Mouse (Mus musculus) kidney, postnatal 25 days (tissue): Measurements from ENCODE around the gene Gm19935.

Source experiments
- DNase-seq, 2 experiments: peaks; one replicate each; pipeline ENCODE4 v3.0.0; 2021; ENCODE audit warnings: mixed read lengths in 2 of 2

The Gm19935 gene

DNA sequence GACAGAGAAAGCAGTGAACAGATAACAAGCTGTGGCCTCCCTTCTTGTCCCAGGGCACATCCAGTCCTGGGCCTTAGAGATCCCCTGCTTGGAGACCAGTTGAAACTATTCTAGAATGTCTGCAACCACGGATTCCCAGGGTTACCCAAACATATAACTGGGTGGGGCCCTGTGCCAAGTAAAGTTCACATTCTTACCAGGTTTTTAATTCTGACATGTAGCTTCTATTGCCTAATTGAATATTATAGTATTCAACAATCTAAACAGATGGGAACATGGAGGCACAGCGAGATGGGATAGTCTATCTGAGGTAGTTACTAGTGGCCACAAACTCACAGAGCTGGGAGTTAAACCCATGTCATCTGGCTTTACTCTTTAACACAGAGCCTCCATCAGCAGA is at the start of gene Gm19935:
TSS of gene Gm19935 (minus strand) at position 101 of the 400 bp plus-strand sequence.
- no peak for DNase-seq

DNA sequence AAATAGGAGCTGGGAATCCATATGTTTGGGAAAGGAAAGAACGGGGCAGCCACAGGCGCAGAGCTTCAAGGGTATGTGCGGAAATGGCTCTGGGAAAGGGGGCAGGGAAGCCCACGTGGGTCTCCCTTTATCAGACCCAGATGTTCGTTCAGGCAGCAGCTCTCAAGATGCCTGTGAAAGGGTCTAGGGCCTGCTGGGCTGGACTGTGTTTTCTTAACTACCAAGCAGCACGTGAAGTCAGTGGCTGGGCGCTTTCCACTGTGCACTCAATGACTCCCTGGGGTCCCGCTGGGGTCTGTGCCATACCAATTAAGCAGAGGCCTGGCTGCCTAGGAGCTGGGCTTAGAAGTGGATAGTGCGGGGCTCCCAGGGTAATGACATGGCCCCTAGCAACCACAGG is 44.8 kb upstream of the Gm19935 start:
- no peak for DNase-seq

DNA sequence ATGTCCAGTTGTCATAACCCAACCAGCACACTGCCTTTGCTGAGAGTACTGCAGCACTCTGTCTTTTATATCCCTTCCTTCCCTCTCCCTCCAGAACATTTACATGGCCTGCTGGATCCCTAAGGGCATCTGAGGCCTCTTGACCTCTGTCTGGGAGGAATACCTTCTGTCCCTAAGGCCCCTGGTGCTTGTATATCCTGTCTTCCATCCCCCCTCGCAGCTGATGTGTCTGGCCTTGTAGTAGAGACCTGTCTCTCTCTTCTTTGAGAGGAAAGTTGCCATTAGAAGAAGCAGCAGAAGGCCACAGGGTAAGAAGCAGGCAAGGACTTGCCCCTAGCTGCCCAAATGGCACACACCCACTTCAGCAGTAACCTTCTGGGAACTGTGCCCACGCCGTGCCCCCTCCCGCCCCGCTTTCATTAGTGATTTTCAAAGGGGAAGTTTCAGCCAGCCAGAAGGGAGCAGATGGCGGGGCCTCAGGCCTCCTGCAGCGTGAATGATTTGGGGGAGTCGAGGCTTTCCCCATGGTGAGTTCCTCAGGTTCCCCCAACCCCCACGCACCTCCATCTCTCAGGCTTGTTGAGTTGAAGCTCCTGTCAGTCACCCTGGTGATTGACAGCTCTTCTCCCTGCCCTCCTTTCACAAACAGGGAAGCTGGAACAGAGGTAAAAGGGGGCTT is 44.2 kb upstream of the Gm19935 start:
- no peak for DNase-seq

DNA sequence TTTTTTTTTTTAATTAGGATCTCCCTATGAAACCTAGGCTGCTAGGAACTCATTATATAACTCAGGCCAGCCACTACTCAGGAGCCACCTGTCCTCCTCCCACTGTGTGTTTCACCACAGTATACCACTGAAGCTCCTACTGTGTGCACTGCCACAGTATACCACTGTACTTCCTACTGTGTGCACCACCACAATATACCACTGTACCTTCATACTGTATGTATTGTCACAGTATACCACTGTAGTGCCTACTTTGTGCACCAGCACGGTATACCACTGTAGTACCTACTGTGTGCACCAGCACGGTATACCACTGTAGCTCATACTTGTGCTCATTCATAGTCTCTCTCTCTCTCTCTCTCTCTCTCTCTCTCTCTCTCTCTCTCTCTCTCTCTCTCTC is 40.9 kb upstream of the Gm19935 start:
- no peak for DNase-seq

DNA sequence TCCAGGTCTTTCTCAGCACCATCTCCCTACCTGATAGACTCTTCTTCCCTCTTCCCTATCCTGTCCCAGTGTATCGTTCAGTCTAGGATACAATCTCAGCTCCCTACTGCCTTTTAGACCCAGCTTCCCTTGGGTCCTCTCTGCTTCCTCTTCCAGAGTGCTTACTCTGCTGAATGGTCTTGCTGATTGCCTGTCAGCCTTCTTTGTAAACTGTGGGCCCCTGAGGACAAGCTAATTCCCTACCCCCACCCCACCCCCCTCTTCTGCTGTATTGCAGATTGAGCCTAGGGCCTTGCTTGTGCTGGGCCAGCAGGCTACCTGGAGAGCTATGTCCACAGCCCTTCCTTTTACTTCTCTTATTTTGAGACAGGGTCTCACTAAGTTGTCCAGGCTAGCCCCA is 39.8 kb upstream of the Gm19935 start:
- no peak for DNase-seq

DNA sequence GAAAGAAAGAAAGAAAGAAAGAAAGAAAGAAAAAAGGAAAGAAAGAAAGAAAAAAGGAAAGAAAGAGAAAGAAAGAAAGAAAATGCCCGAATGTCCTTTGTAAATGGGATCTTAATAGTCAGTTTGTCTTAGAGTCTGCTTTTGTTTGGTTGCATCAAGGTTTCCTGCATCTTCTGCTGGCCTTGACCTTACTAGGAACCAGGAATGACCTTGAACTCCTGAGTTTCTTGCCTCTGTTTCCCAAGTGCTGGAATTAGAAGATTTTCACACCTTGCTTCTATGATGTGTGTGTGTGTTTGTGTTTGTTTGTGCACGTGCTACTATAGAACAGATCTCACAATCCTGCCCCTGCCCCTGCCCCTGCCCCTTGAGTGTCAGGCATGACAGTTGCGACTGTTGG is 39.0 kb upstream of the Gm19935 start:
- DNase-seq, result no peak

DNA sequence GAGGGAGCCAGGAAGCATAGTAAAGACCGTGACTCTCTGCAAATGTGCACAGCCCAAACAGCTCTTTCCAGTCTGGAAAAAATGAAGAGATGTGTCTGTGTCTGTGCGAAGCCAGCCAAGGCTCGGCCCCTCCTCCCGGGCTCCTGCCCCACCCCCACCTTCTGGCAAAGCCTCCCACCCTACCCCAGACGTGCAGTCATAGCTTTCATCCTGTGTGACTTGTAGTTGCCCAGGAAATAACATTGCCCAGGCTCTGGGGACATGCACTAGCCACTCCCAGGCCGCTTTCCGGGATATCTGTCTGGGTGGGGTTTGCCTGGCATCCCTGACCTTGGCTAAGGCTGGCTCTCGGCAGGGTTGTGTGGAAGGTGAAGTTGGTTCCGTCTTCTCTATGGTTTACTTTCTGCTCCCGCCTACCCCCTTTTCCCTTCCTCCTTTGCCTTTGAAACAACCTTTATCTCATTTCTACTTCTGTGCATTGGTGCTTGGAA is 37.5 kb upstream of the Gm19935 start:
- DNase-seq, result no peak

DNA sequence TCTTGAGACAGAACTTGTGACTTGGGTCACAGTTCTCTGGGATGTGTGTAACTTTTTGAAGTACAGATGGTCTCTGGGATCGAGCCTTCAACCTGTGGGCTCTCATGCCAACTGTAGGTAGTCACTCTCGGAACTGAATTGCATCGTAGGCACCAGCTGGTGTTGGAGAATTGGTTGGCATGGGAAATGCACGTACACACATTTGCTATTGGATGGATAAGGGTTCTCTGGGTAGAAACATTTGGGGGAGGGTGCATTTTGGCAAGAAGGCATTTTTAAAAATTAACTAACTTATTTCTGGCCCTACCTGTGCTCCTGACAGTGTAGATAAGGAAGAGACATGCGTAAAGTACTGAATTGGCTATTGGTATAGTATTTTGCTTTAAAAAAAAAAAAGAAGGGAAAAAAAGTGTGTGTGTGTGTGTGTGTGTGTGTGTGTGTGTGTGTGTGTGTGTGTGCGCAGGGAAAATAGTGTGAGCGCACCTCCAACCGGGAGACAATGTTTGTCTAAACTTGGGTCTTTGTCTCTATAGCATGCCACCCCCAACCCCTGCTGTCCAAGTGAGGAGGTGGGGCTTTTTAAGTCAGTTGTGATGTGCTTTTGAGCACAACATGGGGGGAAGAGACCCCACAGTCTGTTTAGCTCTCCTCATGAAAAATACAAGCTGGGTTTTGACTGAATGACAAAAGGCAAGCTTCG is 36.9 kb upstream of the Gm19935 start:
- no peak for DNase-seq

DNA sequence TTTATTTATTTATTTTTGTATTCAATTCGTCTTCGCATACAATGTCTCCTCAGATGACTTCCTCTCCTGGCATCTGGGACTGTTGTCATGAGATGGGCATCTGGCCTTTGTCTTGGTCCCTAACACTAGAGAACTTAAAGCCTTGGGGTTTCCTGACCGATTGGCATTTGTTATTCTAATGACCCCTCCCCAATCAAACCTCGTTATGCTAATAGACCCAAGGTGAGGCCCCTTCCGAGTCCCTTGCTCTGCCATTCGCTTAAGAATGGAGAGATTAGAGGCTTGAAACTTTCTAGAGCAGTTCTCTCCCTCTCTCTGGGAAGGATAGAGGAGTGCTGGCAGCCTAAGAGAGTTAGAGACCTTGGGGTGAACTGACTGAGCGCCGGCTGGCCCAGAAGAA is 34.4 kb upstream of the Gm19935 start:
- no peak for DNase-seq

DNA sequence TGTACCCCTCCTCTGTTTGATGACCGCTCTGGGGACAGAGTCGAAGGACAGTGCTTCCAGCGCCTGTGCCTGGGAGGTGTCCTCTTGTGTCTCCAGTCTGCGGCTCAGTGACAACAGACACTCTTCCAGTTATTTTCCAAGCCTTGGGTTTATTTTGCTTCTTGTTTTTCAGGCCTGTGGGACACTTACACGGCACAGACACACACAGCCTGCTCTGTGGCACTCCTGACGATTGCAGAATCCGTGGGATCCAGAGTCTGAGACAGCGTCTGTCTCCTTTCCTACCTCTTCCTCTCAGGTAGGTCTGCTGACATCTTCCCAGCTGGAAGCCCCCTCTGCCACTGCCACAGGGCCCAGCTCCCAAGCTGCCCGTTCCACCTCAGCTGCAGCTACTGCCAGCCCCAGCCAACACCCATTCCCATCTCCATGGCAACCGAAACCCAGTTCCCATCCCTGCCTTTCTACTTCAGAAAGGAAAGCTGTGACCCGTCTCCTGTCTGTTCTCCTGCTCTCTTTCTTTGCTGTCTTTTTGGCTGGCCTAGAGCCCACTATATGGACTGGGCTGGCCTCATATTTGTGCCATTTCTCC is 32.4 kb upstream of the Gm19935 start:
- no peak for DNase-seq

DNA sequence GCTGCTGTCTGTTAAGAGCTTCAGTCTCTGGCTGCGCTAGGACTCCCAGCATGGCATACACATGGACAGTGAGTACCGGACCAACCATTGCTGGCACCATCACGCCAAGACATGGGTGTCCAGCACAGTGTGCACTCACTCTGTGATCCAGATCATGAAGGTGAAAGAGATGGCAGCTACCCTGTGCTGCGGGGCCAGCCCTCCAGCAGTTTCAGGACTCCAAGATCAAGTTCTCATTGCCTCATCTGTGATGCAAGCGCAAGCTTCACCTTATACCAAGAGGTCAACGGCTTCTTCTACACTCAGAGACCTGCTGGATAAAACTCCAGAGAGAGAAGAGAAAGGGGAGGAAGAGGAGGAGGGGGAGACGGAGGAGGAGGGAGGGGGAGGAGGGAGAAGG is 30.8 kb upstream of the Gm19935 start:
- no peak for DNase-seq

DNA sequence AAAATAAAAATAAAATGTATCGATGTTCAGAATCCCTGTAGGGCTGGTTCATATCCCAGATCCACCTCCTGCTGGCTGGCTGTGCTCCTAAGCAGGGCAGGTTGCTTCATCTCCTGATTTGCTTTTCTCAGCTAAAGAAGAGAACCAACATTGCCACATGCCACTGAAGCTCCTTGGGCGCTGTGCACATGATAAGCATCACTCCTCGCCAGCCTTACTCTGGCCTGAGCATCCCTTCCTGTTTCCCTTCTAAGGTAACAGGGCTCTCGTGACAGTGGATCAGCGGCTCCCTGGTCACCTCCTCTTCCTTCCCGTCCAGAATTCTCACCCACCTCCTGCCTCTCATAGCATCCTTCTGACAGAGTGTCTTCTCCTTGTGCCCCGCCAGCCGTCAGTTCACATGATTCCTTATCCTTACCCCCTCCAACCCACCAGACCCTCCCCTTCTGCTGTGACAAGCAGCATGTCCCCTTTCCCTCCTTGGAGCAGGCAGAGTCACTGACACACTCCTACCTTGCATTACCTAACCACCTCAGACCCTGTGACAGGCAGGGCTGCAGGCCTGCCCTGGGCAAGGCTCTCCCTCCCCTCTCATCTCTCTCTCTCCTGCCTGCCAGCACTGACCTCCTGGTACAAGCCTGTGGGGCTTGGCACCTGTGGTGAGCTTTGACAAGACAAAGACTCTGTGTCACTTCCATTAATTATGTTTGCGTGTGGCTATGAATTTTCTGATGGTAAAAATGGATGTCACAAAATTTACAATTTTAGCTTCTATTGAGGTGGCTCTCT is 27.2 kb upstream of the Gm19935 start:
- DNase-seq, result no peak

DNA sequence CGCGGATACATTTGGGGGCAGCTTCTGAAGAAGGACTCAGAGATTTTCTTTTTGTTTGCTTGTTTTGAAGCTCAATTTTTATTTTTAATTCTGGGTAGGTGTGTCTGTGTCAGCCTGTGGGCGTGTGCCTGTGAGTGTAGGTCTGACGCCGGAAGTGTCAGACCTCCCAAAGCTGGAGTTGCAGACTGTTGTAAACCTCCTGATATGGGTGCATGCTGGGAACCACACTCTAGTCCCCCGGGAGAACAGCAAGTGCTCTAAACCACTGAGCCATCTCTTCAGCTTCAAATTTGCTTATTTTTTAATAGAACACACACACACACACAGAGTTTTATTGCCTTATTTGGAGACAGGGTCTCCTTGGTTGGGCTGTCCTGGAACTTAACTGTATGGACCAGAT is 25.9 kb upstream of the Gm19935 start:
- no peak for DNase-seq

DNA sequence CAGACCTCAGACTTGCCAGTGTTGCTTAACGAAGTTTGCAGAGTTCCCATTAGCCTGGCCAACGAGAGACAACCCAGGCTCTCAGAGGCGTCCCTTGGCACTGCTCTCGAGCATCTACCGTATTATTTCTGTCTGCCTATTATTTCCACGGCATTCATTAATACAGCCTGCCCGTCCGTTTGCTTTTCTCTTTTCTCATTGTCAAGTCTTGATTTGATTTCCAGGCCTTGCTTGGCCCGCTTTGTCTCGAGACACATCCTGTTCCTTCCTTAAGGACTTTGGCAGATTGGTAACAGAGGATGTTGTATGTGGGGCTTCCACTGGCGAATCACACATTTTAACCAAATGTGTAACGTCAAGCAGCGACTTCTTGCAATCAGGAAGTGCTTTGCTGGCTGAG is 24.1 kb upstream of the Gm19935 start:
- DNase-seq, result no peak

DNA sequence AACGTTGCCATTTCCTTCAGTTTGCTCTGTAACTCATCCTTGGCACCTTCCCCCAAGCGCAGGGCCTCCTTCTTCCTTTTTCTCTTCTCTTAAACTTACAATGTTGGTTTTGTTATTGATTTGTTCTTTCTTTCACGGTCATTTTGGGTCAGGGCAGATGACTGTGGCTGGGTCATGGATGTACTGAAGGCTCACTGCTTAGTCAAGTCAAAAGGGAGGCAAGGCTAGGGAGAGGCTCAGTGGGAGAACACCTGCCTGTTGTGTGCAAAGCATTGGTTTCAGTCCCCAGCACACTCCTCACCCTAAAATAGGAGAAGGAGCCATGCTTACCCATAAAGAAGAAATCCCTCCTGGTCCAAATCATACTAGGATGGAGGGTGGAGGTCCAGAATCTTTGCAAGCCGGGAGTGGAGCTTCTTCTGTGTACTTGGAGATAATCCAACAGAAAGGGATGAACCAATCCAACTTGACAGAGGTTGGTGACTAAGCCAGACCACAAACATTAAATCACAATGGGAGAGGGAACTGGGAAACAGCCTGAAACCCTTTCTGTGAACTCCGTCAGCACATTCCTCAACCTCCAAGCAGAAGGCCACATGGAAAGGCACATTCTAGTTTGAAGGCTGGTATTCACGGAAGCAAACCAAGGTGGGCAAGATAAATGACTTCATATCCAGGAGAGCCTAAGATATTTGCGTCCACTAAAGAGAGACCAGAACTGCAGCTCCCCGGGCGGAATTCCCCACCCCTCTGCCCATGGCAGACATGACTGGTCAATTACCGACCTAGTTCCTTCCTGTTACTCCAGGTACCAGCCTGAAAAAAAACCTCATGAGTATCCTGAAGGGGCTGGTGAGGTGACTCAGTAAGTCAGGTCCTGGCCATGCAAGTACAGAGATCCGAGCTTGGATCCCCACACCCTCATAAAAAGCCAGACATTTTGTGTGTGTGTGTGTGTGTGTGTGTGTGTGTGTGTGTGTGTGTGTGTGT is 22.8 kb upstream of the Gm19935 start:
- DNase-seq, result no peak

DNA sequence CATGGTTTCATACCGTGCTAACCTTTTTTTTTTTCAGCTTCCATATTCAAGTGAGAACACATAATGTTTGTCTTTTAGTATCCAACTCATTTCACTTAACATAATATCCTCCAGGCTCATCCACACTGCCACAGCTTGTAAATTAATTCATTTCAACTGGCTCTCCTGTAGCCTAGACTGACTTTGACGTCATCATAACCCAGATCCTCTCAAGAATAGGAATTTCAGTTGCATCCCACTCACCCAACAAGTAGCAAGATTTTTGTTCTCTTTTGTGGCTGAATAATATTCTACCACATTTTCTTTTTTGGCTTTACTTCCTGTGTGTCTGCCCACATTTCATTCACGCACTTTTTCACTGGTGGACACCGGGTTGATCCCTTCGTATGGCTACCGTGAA is 20.2 kb upstream of the Gm19935 start:
- DNase-seq, result no peak

DNA sequence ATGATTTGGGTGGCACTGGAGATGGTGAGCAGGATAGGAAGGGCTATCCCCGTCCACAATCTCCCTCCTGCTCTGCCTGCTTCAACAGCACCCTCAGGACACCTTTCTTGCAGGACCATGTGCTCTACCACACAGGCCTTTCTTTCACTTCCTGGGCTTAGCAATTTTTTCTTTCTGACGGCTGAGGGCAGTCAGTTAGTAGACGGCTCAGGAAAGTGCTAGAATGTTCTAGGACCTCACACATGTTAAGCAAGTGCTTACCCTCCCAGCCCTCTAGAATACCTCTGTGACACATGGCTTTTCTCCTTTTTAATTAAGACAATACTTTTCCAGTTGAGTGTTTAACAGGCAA is 17.1 kb upstream of the Gm19935 start:
- no peak for DNase-seq

DNA sequence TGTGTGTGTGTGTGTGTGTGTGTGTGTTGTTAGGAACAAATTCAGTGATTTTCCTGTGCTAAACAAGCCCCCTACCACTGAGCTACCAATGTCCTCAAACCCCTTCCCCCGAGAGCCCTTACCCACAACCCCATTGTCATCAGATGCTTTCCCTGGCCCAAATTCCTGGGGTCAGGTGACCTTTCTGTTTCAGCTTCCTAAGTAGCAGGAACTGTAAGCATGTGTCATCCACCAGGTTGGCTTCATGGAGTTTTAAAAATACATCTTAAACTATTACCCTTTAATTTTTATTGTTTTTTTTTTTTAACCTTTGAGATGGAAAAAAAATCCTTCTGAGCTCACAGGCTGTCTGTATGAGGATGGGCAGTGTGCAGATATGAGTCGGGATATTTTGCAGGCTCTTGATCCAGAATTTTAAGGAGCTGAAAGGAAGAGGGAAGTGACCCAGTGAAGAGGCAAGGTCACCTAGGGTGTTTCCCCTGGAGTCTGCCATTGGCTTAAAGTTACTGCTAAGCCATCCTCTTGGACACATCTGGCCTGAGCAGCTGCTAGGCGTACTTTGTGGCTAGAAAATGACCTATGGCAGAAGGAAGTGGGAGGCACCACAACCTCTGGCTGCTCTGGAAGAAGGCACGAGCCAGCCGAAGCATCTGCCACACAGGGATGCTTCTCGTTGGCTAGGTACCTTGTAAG is 16.6 kb upstream of the Gm19935 start:
- peak in 1 of 2 experiments; percentile 23 for DNase-seq

DNA sequence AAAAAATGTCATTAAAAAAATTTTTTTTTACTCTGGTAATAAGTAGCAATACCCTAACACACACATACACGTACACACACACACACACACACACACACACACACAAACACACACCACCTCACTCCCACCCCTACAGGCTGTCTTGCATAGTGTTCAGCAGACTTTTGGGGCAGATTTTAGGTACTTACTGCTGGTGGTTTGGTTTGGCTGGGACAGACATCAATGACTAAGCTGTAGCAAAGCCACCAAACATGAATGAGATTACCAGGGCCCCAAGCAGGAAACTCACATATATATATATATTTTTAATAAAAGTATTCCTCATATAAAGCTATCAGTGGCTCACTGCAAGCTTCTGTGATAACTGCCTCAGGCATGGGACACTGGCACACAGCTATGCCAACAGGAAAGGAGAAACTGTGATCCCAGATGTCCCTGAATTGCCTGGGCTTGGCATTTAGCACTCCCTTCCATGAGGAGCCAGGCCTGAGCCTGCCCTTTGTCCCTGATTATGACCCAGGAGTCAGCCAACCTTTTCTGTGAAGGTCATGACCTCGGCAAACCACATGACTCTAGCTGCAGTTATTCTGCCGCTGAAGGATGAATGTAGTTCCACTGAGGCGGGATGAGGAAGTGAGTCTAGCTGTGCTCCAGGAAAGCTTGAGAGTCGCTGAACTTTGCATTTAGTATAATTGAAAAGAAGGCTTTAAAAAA is 15.5 kb upstream of the Gm19935 start:
- DNase-seq, result peak; percentile 52 to 69

DNA sequence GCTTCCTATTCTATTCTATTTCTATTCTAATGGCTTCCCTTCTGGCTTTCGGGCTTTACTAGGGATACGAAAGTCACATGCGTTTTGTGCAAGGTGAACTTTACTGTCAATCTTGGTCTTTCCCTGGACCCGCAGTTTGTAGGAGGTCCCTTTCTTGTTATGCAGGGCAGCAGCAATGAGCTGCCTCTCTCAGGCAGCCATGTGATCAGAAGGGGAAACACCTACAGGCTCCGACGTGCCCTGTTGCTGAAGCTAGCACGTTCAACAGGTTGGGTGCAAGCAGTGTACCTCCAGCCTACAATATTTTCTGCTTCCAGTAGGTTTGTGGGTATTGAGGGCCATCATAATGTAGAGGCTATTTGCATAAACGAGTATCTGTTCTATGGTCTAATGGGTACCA is 13.8 kb upstream of the Gm19935 start:
- peak in 1 of 2 experiments; percentile 46 for DNase-seq

DNA sequence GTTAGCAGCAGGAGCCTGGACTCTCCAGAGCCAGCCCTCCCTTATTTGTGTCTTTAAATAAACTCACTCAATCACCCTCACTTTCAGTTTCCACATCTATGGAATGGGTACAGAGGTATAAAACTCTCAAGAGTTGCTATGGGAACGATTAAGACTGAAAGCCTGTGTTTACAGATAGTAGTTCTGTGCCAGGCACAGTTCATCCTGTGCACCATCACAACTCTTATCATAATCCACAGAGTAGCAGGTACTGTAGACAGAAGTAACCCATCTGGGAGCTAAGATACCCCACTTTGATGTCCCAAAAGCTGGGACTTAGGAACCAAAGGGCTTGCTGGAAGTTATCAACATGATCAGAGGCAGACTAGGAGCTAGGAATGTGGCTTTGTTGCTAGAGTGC is 12.6 kb upstream of the Gm19935 start:
- no peak for DNase-seq
